Mouse (Mus musculus) hindbrain, embryonic 11.5 days (tissue): ENCODE data around the gene Tex261. TPM values are rescaled to one million over a fixed set of nuclear protein-coding genes. Genes with fewer than 3 reads are reported as not detected.
A peak's percentile ranks its signal among the peaks of the same experiment; 100 is the strongest.
"Not testable (repeated sequence)": the region's sequence is repeated elsewhere in the genome, so short reads cannot be mapped to it uniquely, and the experiment has no call there.

Experiments
- ATAC-seq: fragments of 200-750 bp; cut with Nextera tagmentation; 2 replicates; pipeline ENCODE4 v1.8.0; 2017; ENCODE audit warnings: mild to moderate bottlenecking, moderate TSS enrichment, moderate library complexity; ENCODE audit not compliant: low FRiP score
- DNase-seq: peaks from one replicate; pipeline ENCODE4 v3.0.0-alpha.2; 2015; ENCODE audit warnings: low spot score
- H3K27ac ChIP-seq: fragments of 300-500 bp; sonication (generic); 2 replicates; pipeline ENCODE4 v1.5.1; 2014; ENCODE audit warnings: mild to moderate bottlenecking, low read depth, low read length
- H3K27me3 ChIP-seq: fragments of 300-500 bp; sonication (generic); 2 replicates; pipeline ENCODE4 v1.6.1; 2014; ENCODE audit warnings: mild to moderate bottlenecking, low read length, moderate library complexity, mixed read lengths; ENCODE audit not compliant: control insufficient read depth, insufficient read depth
- H3K36me3 ChIP-seq: fragments of 300-500 bp; sonication (generic); 2 replicates; pipeline ENCODE4 v1.6.1; 2014; ENCODE audit warnings: mild to moderate bottlenecking, low read length, moderate library complexity, mixed read lengths; ENCODE audit not compliant: control insufficient read depth, insufficient read depth
- H3K4me1 ChIP-seq: fragments of 300-500 bp; sonication (generic); replicated peaks from 2 replicates; pipeline ENCODE4 v1.6.1; 2014; ENCODE audit warnings: low read length, mixed read lengths; ENCODE audit not compliant: control insufficient read depth, insufficient read depth
- H3K4me2 ChIP-seq: fragments of 300-500 bp; sonication (generic); replicated peaks from 2 replicates; pipeline ENCODE4 v1.6.1; 2014; ENCODE audit warnings: mild to moderate bottlenecking, low read depth, low read length
- H3K4me3 ChIP-seq: fragments of 300-500 bp; sonication (generic); 2 replicates; pipeline ENCODE4 v1.5.1; 2014; ENCODE audit warnings: low read depth, low read length
- H3K9ac ChIP-seq: fragments of 300-500 bp; sonication (generic); 2 replicates; pipeline ENCODE4 v1.6.1; 2014; ENCODE audit warnings: low read depth, low read length
- H3K9me3 ChIP-seq: fragments of 300-500 bp; sonication (generic); 2 replicates; pipeline ENCODE4 v1.6.1; 2016; ENCODE audit warnings: low read length; ENCODE audit not compliant: control insufficient read depth
- WGBS: fragments of 180-500 bp; shearing (Covaris S2); extraction: QIAGEN DNeasy Blood & Tissue Kit; methylation state at CpG from one replicate; pipeline ENCODE4 v1.1.7; 2014; 5-methylcytosine and 5-hydroxymethylcytosine counted together
- polyA plus RNA-seq: library from polyadenylated mRNA; unstranded; fragments of >200 nt; fragmentation: Nextera tagmentation; extraction: Ambion mirVana; gene quantifications from 2 replicates; pipeline ENCODE4 v1.2.1, GENCODE M21; 2014

Tex261 gene
- polyA plus RNA-seq, 1 experiment from 2014 or later = 48.1 TPM

DNA sequence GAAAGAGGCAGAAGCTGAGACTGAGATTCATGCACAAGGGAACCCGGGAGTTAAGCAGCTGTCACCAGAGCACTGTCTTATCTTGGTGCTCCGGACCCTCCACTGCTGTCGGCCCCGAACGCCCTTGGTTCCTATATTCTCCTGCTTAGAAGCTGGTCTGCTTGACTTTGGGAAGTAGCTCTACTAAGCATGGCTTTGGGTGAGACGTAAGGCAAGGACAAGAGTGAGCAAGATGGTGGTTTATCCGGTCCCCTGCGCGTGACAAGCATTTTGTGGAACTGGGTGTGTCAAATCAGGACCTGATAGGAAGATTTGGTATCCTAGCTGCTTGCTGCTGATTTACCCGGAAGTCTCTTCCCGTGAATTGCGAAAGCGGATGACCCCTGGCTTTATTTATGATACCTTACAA is 19.9 kb upstream of the Tex261 start:
- H3K4me3 ChIP-seq = peak overlapping the region; percentile 66
- H3K4me1 ChIP-seq = peaks cover 5% of the 10 kb centered on the region; the same call in 1 of the 2 replicates
- peak overlapping the region; percentile 89 for H3K4me2 ChIP-seq
- H3K27ac ChIP-seq = peak overlapping the region; percentile 87
- DNase-seq (peak; percentile 49), ATAC-seq (no peak; the same call in 1 of the 2 replicates)
- no peaks in the 10 kb centered on the region for H3K36me3 ChIP-seq
- H3K27me3 ChIP-seq = no peaks in the 10 kb centered on the region
- no peaks in the 10 kb centered on the region for H3K9me3 ChIP-seq
- WGBS = 15% methylated on average over 13 of the region's 13 CpGs
- H3K9ac ChIP-seq = peak overlapping the region; percentile 83

DNA sequence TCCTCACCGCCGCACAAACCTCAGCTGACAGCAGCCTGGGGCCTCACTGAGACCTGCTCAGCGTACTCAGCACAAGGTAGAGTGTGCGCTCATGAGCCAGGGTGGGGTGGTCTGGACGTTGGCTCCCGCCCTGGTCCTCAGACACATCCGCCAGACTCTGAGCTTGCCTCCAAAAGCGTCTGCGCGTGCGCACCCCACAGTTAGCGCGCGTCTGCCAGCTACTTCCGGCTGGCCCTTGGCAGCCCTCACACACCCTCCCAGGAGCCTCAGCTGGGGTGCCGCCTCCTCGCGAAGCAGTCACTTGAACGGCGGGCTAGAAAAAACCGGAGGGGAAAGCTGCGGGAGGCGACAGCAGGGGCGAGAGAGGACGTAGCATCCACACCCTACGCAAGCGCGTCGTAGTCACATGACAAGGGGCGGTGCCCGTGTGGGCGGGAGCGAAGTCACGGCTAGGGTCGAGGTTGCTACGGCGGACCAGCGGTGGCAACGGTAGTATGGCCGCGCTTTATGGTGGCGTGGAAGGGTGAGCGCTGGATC is 19.2 kb upstream of the Tex261 start, which contains the start of gene Nagk:
Gene Nagk (plus strand): TSS at position 223 of the 537 bp plus-strand sequence.
- DNase-seq (peak; percentile 95), ATAC-seq (peak; percentile 97)
- Histone ChIP-seq H3K4me1 (peaks cover 5% of the 10 kb centered on the region; the same call in 1 of the 2 replicates), H3K9ac (peak within 1 kb of the TSS; percentile 83), H3K9me3 (no peaks in the 10 kb centered on the region), H3K27ac (peak within 1 kb of the TSS; percentile 87), H3K36me3 (no peaks in the 10 kb centered on the region), H3K27me3 (no peaks in the 10 kb centered on the region), H3K4me3 (peak within 1 kb of the TSS; percentile 66), H3K4me2 (peak within 1 kb of the TSS; percentile 89)
- WGBS = under 1% methylated on average over 43 of the region's 43 CpGs

DNA sequence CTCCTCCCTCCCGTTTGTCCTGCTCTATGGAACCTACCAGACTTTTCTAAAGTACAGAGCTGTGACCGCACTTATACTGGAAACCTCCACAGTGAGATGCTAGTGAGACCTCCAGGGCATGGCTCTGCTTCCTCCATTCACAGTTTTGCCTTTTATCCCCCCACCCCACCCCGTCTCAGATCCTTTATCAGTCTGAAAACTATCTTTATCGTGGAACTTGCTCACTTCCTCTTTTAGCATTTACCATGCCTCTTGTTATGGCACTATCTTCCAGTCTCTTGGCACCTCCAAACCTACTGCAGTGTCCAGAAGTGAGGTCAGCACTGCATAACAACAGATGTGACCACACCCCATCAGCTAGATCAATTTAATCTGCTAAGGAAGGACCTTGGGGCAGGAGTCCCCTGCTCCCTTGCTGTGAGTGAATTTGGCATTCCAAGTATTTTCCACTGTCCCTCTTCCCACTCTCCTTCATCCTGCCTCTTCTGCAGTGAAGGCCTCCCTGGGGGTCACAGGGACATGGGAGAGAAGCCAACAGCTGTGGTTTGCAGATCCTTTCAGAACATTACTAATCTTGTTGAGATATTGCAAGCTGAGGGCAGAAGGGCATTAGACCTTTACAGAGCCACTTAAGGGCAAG is 15.8 kb upstream of the Tex261 start:
- Histone ChIP-seq H3K4me3 (no peak overlapping the region), H3K4me1 (peaks cover 5% of the 10 kb centered on the region; the same call in 1 of the 2 replicates), H3K27me3 (no peaks in the 10 kb centered on the region), H3K9ac (no peak overlapping the region), H3K36me3 (no peaks in the 10 kb centered on the region), H3K27ac (no peak overlapping the region), H3K9me3 (no peaks in the 10 kb centered on the region), H3K4me2 (no peak overlapping the region)
- ATAC-seq = no peak
- no peak for DNase-seq
- WGBS = 73% methylated on average over 4 of the region's 4 CpGs

DNA sequence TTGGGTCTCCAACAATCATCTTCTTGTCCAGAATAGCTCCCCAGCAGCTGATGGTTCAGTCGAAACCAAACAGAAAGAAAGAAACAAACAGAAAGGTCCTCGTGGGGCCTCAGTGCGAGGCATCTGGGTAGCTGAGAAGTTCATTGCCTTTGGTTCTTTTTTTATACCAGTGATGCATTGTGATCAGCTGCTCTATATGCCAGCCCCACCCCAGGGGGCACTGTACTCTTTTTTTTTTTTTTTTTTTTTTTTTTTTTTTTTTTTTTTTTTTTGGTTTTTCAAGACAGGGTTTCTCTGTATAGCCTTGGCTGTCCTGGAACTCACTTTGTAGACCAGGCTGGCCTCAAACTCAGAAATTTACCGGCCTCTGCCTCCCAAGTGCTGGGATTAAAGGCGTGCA is 14.9 kb upstream of the Tex261 start:
- H3K4me1 ChIP-seq = not testable (repeated sequence)

DNA sequence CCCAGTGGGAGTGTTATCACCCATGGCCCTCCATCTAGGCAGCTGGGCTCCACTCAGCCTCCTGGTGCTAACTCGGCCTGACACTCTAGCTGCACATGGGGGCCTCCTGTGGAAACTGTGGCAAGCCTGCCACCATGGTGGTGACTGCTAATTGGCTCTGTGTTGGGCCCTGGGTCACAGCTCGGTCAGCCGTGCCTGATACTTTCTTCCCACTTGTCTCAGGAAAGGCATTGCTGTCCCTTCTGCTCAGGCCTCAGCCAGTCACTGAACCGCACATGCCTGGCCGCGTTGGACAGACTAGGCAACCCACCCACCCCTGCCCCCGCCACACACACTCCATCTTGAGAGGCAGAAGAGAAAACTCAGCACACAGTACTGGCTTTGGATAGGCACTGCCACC is 12.9 kb upstream of the Tex261 start:
- ATAC-seq (peak; percentile 38; the same call in 1 of the 2 replicates), DNase-seq (peak; percentile 7)
- H3K27ac ChIP-seq = no peak overlapping the region
- H3K4me1 ChIP-seq = no peaks in the 10 kb centered on the region
- no peak overlapping the region for H3K9ac ChIP-seq
- no peaks in the 10 kb centered on the region for H3K9me3 ChIP-seq
- WGBS = 51% methylated on average over 7 of the region's 7 CpGs
- no peaks in the 10 kb centered on the region for H3K27me3 ChIP-seq
- no peak overlapping the region for H3K4me2 ChIP-seq
- H3K36me3 ChIP-seq = no peaks in the 10 kb centered on the region
- no peak overlapping the region for H3K4me3 ChIP-seq

More for the DNA sequence above, 14.9 kb upstream of the Tex261 start:
- not testable (repeated sequence) for H3K27ac ChIP-seq, H3K27me3 ChIP-seq, DNase-seq, H3K9me3 ChIP-seq, H3K9ac ChIP-seq, ATAC-seq, H3K36me3 ChIP-seq, H3K4me2 ChIP-seq, H3K4me3 ChIP-seq
- WGBS = 82% methylated on average over 5 of the region's 5 CpGs

DNA sequence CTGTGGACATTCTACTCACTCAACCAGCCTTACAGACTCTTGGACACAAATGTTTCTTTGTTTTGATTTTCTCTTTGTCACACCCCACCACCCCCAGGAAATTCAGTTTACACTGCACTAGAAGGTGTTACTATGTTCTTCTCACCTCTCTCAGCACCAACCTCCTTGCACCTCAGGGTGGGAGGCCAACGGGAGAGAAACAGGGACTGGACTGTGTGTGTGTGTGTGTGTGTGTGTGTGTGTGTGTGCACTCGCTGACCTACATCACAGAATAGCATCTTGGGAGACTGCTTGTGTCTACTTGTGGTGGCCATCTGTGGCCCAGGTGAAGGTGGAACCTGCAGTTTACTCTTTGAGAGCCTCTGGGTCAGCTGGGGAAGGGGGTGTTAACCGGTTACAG is 10.8 kb upstream of the Tex261 start:
- Histone ChIP-seq H3K9me3 (no peaks in the 10 kb centered on the region), H3K27me3 (no peaks in the 10 kb centered on the region), H3K4me3 (no peak overlapping the region), H3K27ac (no peak overlapping the region), H3K4me2 (no peak overlapping the region), H3K9ac (no peak overlapping the region), H3K4me1 (no peaks in the 10 kb centered on the region), H3K36me3 (no peaks in the 10 kb centered on the region)
- DNase-seq (no peak), ATAC-seq (no peak)
- 69% methylated on average over 3 of the region's 3 CpGs for WGBS

DNA sequence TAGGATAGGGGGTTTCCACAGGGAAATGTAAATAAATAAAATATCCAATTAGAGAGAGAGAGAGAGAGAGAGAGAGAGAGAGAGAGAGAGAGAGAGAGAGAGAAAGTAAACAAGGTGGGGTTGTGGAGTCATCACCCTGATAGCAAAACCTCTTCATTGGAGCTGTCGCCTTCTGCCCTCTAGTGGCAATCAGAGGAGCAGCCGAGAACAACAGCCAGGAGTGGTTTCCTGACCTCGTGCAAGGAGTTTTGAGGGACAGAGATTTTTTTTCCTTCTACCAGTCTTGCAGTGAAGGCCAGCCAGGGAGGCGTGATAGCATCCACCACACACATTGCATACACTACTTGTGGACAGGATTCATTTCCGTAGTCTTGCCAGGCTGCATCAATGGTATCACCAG is 3.4 kb upstream of the Tex261 start:
- Histone ChIP-seq H3K9ac (no peak overlapping the region), H3K4me1 (0 out of 2 replicates have a peak, but pooled peaks cover 5% of the 10 kb centered on the region), H3K9me3 (no peaks in the 10 kb centered on the region), H3K4me3 (no peak overlapping the region), H3K27ac (no peak overlapping the region), H3K4me2 (no peak overlapping the region), H3K27me3 (no peaks in the 10 kb centered on the region), H3K36me3 (no peaks in the 10 kb centered on the region)
- ATAC-seq (no peak), DNase-seq (peak; percentile 62)
- WGBS = 5% methylated on average over 5 of the region's 5 CpGs

DNA sequence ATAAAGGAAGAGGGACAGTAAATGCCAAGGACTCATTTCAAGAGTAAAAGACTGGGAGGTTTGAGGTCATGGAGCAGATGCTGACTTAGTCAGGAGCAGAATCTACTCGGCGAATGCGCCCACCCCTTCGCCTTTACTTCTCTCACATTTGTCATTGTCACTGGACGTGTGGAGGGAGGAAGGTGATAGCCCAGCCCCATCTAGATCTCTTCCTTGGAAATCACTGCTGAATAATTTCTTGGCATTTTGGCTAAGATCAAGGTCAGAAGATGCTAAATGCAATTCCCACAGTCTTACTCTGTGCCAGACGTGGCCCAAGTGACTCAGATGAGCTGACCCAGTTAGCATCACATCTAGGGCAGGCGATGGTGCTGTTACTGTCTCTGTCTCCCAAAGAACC is 2.7 kb upstream of the Tex261 start:
- 77% methylated on average over 7 of the region's 7 CpGs for WGBS
- Histone ChIP-seq H3K4me2 (no peak overlapping the region), H3K9me3 (no peaks in the 10 kb centered on the region), H3K27me3 (no peaks in the 10 kb centered on the region), H3K4me1 (0 out of 2 replicates have a peak, but pooled peaks cover 5% of the 10 kb centered on the region), H3K36me3 (no peaks in the 10 kb centered on the region), H3K27ac (no peak overlapping the region), H3K4me3 (no peak overlapping the region), H3K9ac (no peak overlapping the region)
- DNase-seq (no peak), ATAC-seq (no peak)
